Mouse (Mus musculus): ENCODE results near the gene Actrt2. TPM values are rescaled to one million over a fixed set of nuclear protein-coding genes. Genes with fewer than 3 reads are reported as not detected.

Actrt2 gene
- not detected for polyA plus RNA-seq (2015; fragmentation: Illumina TruSeq; extraction: RNeasy Lipid Tissue Mini Kit (QIAGEN cat#74804); ENCODE audit: low read depth, low replicate concordance)

GRCm38 (mm10) chr4:154667767-154668166, at the start of gene Actrt2:
TSS of gene Actrt2 (minus strand) at chr4:154667867.

GRCm38 (mm10) chr4:154636721-154637311, 30.9 kb downstream of the Actrt2 start, which contains the start of gene Prdm16:
TSS of gene Prdm16 (minus strand) at chr4:154636873.

Other genes with a start within 250 kb of the Actrt2 start
- gene Prdm16, start 31.0 kb downstream of the Actrt2 start, polyA plus RNA-seq (2015; fragmentation: Illumina TruSeq; extraction: RNeasy Lipid Tissue Mini Kit (QIAGEN cat#74804); ENCODE audit: low read depth, low replicate concordance): 6.3 TPM
- gene Ttc34, start 169.6 kb upstream of the Actrt2 start, polyA plus RNA-seq (2015; fragmentation: Illumina TruSeq; extraction: RNeasy Lipid Tissue Mini Kit (QIAGEN cat#74804); ENCODE audit: low read depth, low replicate concordance): 1.9 TPM
- 1.0 TPM for gene Mmel1, start 201.7 kb upstream of the Actrt2 start, polyA plus RNA-seq (2015; fragmentation: Illumina TruSeq; extraction: RNeasy Lipid Tissue Mini Kit (QIAGEN cat#74804); ENCODE audit: low read depth, low replicate concordance)
- gene Fam213b, start 231.3 kb upstream of the Actrt2 start, polyA plus RNA-seq (2015; fragmentation: Illumina TruSeq; extraction: RNeasy Lipid Tissue Mini Kit (QIAGEN cat#74804); ENCODE audit: low read depth, low replicate concordance): 187 TPM

All from brain, adult 10 weeks (tissue).